Mouse (Mus musculus) intestine, postnatal 0 days (tissue): ENCODE measurements around the gene Lrrc20. TPM values are rescaled to one million over a fixed set of nuclear protein-coding genes. Genes with fewer than 3 reads are reported as not detected.
A peak's percentile ranks its signal among the peaks of the same experiment; 100 is the strongest.
"Not testable (repeated sequence)": the region's sequence is repeated elsewhere in the genome, so short reads cannot be mapped to it uniquely, and the experiment has no call there.

Experiments used
- ATAC-seq: fragments of 200-750 bp; cut with Nextera tagmentation; 2 replicates; pipeline ENCODE4 v1.8.0; 2017; ENCODE audit warnings: mild to moderate bottlenecking, moderate TSS enrichment, moderate library complexity
- H3K27ac ChIP-seq: fragments of 300-500 bp; sonication (generic); 2 replicates; pipeline ENCODE4 v1.5.1; 2014; ENCODE audit warnings: mild to moderate bottlenecking, low read depth, low read length, moderate library complexity
- H3K27me3 ChIP-seq: fragments of 300-500 bp; sonication (generic); replicated peaks from 2 replicates; pipeline ENCODE4 v1.6.1; 2014; ENCODE audit warnings: low read length, mixed read lengths; ENCODE audit not compliant: control insufficient read depth, insufficient read depth
- H3K36me3 ChIP-seq: fragments of 300-500 bp; sonication (generic); 2 replicates; pipeline ENCODE4 v1.6.1; 2014; ENCODE audit warnings: mild to moderate bottlenecking, moderate library complexity; ENCODE audit not compliant: control insufficient read depth, insufficient read depth
- H3K4me1 ChIP-seq: fragments of 300-500 bp; sonication (generic); replicated peaks from 2 replicates; pipeline ENCODE4 v1.6.1; 2014; ENCODE audit warnings: antibody characterized with exemption, low read length, mixed read lengths; ENCODE audit not compliant: control insufficient read depth, insufficient read depth
- H3K4me2 ChIP-seq: fragments of 300-500 bp; sonication (generic); replicated peaks from 2 replicates; pipeline ENCODE4 v1.6.1; 2014; ENCODE audit warnings: low read depth, mild to moderate bottlenecking, moderate library complexity
- H3K4me3 ChIP-seq: fragments of 300-500 bp; sonication (generic); 2 replicates; pipeline ENCODE4 v1.5.1; 2014; ENCODE audit warnings: low read depth, low read length
- H3K9ac ChIP-seq: fragments of 300-500 bp; sonication (generic); 2 replicates; pipeline ENCODE4 v1.6.1; 2014; ENCODE audit warnings: mild to moderate bottlenecking, low read depth, low read length
- H3K9me3 ChIP-seq: fragments of 300-500 bp; sonication (generic); 2 replicates; pipeline ENCODE4 v1.6.1; 2016; ENCODE audit warnings: mixed run types; ENCODE audit not compliant: control insufficient read depth
- CTCF ChIP-seq: sonication (generic); IDR thresholded peaks from 2 replicates; pipeline ENCODE4 v1.5.1; 2016; ENCODE audit warnings: low read depth, mild to moderate bottlenecking, control low read depth, antibody characterized with exemption, moderate library complexity
- WGBS: fragments of 180-500 bp; shearing (Covaris S2); extraction: QIAGEN DNeasy Blood & Tissue Kit; methylation state at CpG from one replicate; pipeline ENCODE4 v1.1.7; 2014; 5-methylcytosine and 5-hydroxymethylcytosine counted together
- polyA plus RNA-seq: library from polyadenylated mRNA; unstranded; fragments of >200 nt; fragmentation: Nextera tagmentation; extraction: Ambion mirVana; gene quantifications from 2 replicates; pipeline ENCODE4 v1.2.1, GENCODE M21; 2015

Lrrc20 gene
- polyA plus RNA-seq, 1 experiment from 2014 or later, result 3.3 TPM

- H3K9ac ChIP-seq, result no peak overlapping the region
- no peaks in the 10 kb centered on the region for H3K36me3 ChIP-seq
- H3K4me2 ChIP-seq, result no peak overlapping the region
- H3K27ac ChIP-seq, result no peak overlapping the region
- H3K4me1 ChIP-seq, result no peaks in the 10 kb centered on the region
- no peaks in the 10 kb centered on the region for H3K9me3 ChIP-seq
- no peak overlapping the region for H3K4me3 ChIP-seq
- no peak for TF ChIP-seq CTCF
- H3K27me3 ChIP-seq, result 0 out of 2 replicates have a peak, but pooled peaks cover 4% of the 10 kb centered on the region
- ATAC-seq, result no peak
Measured at GRCm38 (mm10) chr10:61608233-61608632, 132.6 kb downstream of the Lrrc20 start.

- Histone ChIP-seq H3K4me1 (no peaks in the 10 kb centered on the region), H3K4me3 (no peak overlapping the region), H3K9ac (no peak overlapping the region), H3K27ac (no peak overlapping the region), H3K36me3 (no peaks in the 10 kb centered on the region), H3K9me3 (no peaks in the 10 kb centered on the region), H3K27me3 (no peaks in the 10 kb centered on the region), H3K4me2 (no peak overlapping the region)
- 0 out of 2 replicates have a peak, but pooled peaks have one; percentile 33 for ATAC-seq
- TF ChIP-seq CTCF, result peak; percentile 73
- 77% methylated on average over 8 of the region's 8 CpGs for WGBS
Measured at GRCm38 (mm10) chr10:61610650-61611235, 135.1 kb downstream of the Lrrc20 start.

GRCm38 (mm10) chr10:61614311-61614710, 138.7 kb downstream of the Lrrc20 start:
- H3K27ac ChIP-seq, result no peak overlapping the region
- WGBS, result 81% methylated on average over 7 of the region's 7 CpGs
- no peaks in the 10 kb centered on the region for H3K36me3 ChIP-seq
- no peaks in the 10 kb centered on the region for H3K27me3 ChIP-seq
- H3K9ac ChIP-seq, result no peak overlapping the region
- TF ChIP-seq CTCF, result no peak
- no peaks in the 10 kb centered on the region for H3K9me3 ChIP-seq
- no peaks in the 10 kb centered on the region for H3K4me1 ChIP-seq
- no peak overlapping the region for H3K4me3 ChIP-seq
- ATAC-seq, result no peak
- no peak overlapping the region for H3K4me2 ChIP-seq

GRCm38 (mm10) chr10:61618528-61618927, 142.9 kb downstream of the Lrrc20 start:
- no peak for ATAC-seq
- Histone ChIP-seq H3K27me3 (0 out of 2 replicates have a peak, but pooled peaks cover 3% of the 10 kb centered on the region), H3K9me3 (no peaks in the 10 kb centered on the region), H3K4me2 (no peak overlapping the region), H3K4me3 (no peak overlapping the region), H3K4me1 (no peaks in the 10 kb centered on the region), H3K27ac (no peak overlapping the region), H3K9ac (no peak overlapping the region), H3K36me3 (no peaks in the 10 kb centered on the region)
- TF ChIP-seq CTCF, result no peak
- WGBS, result 74% methylated on average over 2 of the region's 2 CpGs

GRCm38 (mm10) chr10:61621681-61622080, 146.1 kb downstream of the Lrrc20 start:
- Histone ChIP-seq H3K4me1 (no peaks in the 10 kb centered on the region; the same call in 1 of the 2 replicates), H3K9me3 (no peaks in the 10 kb centered on the region), H3K4me2 (no peak overlapping the region), H3K27ac (no peak overlapping the region), H3K36me3 (no peaks in the 10 kb centered on the region), H3K27me3 (peaks cover 25% of the 10 kb centered on the region), H3K4me3 (no peak overlapping the region), H3K9ac (no peak overlapping the region)
- no peak for TF ChIP-seq CTCF
- 58% methylated on average over 9 of the region's 9 CpGs for WGBS
- ATAC-seq, result no peak

GRCm38 (mm10) chr10:61623874-61624273, 148.3 kb downstream of the Lrrc20 start:
- ATAC-seq, H3K4me1 ChIP-seq, H3K4me3 ChIP-seq, H3K36me3 ChIP-seq, H3K9ac ChIP-seq, H3K4me2 ChIP-seq, H3K27ac ChIP-seq, H3K9me3 ChIP-seq: not testable (repeated sequence)
- peaks cover 25% of the 10 kb centered on the region for H3K27me3 ChIP-seq
- WGBS, result 69% methylated on average over 3 of the region's 3 CpGs
- TF ChIP-seq CTCF, result peak; percentile 48
